Mouse (Mus musculus) forebrain, embryonic 16.5 days (tissue): ENCODE measurements around the gene Kdm1b. TPM values are rescaled to one million over a fixed set of nuclear protein-coding genes. Genes with fewer than 3 reads are reported as not detected.

ENCODE experiments used
- ATAC-seq: fragments of 200-750 bp; cut with Nextera tagmentation; 2 replicates; pipeline ENCODE4 v1.8.0; 2017; ENCODE audit warnings: mild to moderate bottlenecking, moderate library complexity
- H3K27ac ChIP-seq: fragments of 300-500 bp; sonication (generic); 2 replicates; pipeline ENCODE4 v1.5.1; 2014; ENCODE audit warnings: low read length, control low read depth
- H3K27me3 ChIP-seq: fragments of 300-500 bp; sonication (generic); replicated peaks from 2 replicates; pipeline ENCODE4 v1.6.1; 2014; ENCODE audit warnings: low read length; ENCODE audit not compliant: control insufficient read depth, insufficient read depth
- H3K36me3 ChIP-seq: fragments of 300-500 bp; sonication (generic); 2 replicates; pipeline ENCODE4 v1.6.1; 2014; ENCODE audit not compliant: control insufficient read depth, insufficient read depth
- H3K4me1 ChIP-seq: fragments of 300-500 bp; sonication (generic); replicated peaks from 2 replicates; pipeline ENCODE4 v1.6.1; 2014; ENCODE audit warnings: low read length; ENCODE audit not compliant: control insufficient read depth, insufficient read depth
- H3K4me2 ChIP-seq: fragments of 300-500 bp; sonication (generic); 2 replicates; pipeline ENCODE4 v1.6.1; 2014; ENCODE audit warnings: mild to moderate bottlenecking, low read length, control low read depth
- H3K4me3 ChIP-seq: fragments of 300-500 bp; sonication (generic); replicated peaks from 2 replicates; pipeline ENCODE4 v1.5.1; 2014; ENCODE audit warnings: mild to moderate bottlenecking, low read length, control low read depth
- H3K9ac ChIP-seq: fragments of 300-500 bp; sonication (generic); replicated peaks from 2 replicates; pipeline ENCODE4 v1.6.1; 2014; ENCODE audit warnings: low read depth, low read length, control low read depth
- H3K9me3 ChIP-seq: fragments of 300-500 bp; sonication (generic); 2 replicates; pipeline ENCODE4 v1.6.1; 2016; ENCODE audit warnings: low read length; ENCODE audit not compliant: control insufficient read depth
- WGBS: fragments of 180-500 bp; shearing (Covaris S2); extraction: QIAGEN DNeasy Blood & Tissue Kit; methylation state at CpG from one replicate; pipeline ENCODE4 v1.1.7; 2014; 5-methylcytosine and 5-hydroxymethylcytosine counted together
- polyA plus RNA-seq: library from polyadenylated mRNA; unstranded; fragments of >200 nt; fragmentation: Nextera tagmentation; extraction: Ambion mirVana; gene quantifications from 2 replicates; pipeline ENCODE4 v1.2.1, GENCODE M21; 2015

The Kdm1b gene
- polyA plus RNA-seq, 1 experiment from 2014 or later, result 24.7 TPM

GRCm38 (mm10) chr13:47134836-47135235, 91.5 kb downstream of the Kdm1b start:
- H3K9me3 ChIP-seq, result no peaks in the 10 kb centered on the region
- no peaks in the 10 kb centered on the region for H3K27me3 ChIP-seq
- no peaks in the 10 kb centered on the region for H3K36me3 ChIP-seq
- H3K27ac ChIP-seq, result no peak overlapping the region
- no peak overlapping the region for H3K4me3 ChIP-seq
- no peak for ATAC-seq
- H3K9ac ChIP-seq, result no peak overlapping the region
- no peaks in the 10 kb centered on the region for H3K4me1 ChIP-seq
- 93% methylated on average over 7 of the region's 7 CpGs for WGBS
- no peak overlapping the region for H3K4me2 ChIP-seq

Other genes starting within 250 kb of the Kdm1b start
- 5.3 and 7.0 TPM in 2 replicates for gene Kif13a, start 113.6 kb upstream of the Kdm1b start, polyA plus RNA-seq
- gene Nhlrc1, start 28.6 kb upstream of the Kdm1b start, polyA plus RNA-seq, result 14.9 and 15.3 TPM in 2 replicates
- 18.9 and 24.2 TPM in 2 replicates for gene Tpmt, start 1.2 kb downstream of the Kdm1b start, polyA plus RNA-seq
- 143 and 152 TPM in 2 replicates for gene Dek, start 62.7 kb downstream of the Kdm1b start, polyA plus RNA-seq
- 0.62 and 0.71 TPM in 2 replicates for gene Rnf144b, start 79.2 kb downstream of the Kdm1b start, polyA plus RNA-seq